ENCODE assay signal across 28 mouse cellular contexts in the genomic region with DNA sequence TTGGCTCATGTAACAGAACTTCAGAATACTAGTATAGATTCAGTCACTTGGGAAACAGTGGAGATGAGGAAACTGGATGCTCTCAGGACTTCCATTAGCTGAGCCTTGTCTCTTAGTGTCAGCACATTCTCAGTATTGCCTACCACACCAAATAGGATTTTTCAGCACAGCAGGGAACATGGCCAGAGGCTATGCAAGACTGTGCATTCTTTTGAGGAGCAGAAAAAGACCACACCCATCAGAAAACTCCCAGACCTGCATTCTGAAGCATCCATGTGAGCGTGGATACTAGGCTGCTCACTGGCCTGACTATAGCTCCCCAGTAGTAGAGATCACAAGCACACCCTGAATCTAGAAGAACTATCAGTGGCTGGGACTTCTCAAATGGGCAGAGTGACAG.
DNase-seq lines count a peak whose midpoint lies in the region; ATAC-seq and TF ChIP-seq lines count a peak whose summit lies in the region.
"Had no signal": no experiment of that assay in that cellular context is flagged by ENCODE, and none has a peak within 500 bp of the region (broad histone marks: within the 10 kb centered on the region; RNA-seq: fewer than 3 reads in every experiment).

No protein-coding gene starts in this region.

- no peak for TF ChIP-seq CTCF in kidney, adult 2 months (conservative IDR thresholded peaks at IDR 0.05; ENCODE audit: insufficient read depth, insufficient read length, low read depth, low read length)

- H3K4me1 ChIP-seq in embryonic facial prominence, embryonic 14.5 days (ENCODE audit: control insufficient read depth, insufficient read depth, low read length), result no peaks in the 10 kb centered on the region
- no peaks in the 10 kb centered on the region for H3K4me1 ChIP-seq in embryonic facial prominence, embryonic 10.5 days
- peaks cover 3% of the 10 kb centered on the region; the same call in 1 of the 2 replicates for H3K4me1 ChIP-seq in kidney, adult 2 months (ENCODE audit: control insufficient read depth, insufficient read depth, low read length)
- H3K4me1 ChIP-seq: embryonic facial prominence, embryonic 12.5 days; embryonic facial prominence, embryonic 15.5 days; forebrain, embryonic 10.5 days; forebrain, embryonic 12.5 days had no signal

- no peak for ATAC-seq in embryonic facial prominence, embryonic 14.5 days (ENCODE audit: low read depth)
- ATAC-seq: activated CD4-positive, CD25-positive, alpha-beta regulatory T cell, adult 4 months; CD4-positive, CD25-positive, alpha-beta regulatory T cell, adult 4 months; forebrain, embryonic 14.5 days; forebrain, embryonic 16.5 days; Patski had no signal

- TF ChIP-seq POLR2A in kidney, adult 2 months (IDR thresholded peaks at IDR 0.05; ENCODE audit: low read depth, low read length), result no peak

- no peaks in the 10 kb centered on the region for H3K27me3 ChIP-seq in embryonic facial prominence, embryonic 14.5 days (replicated peaks; ENCODE audit: control insufficient read depth, insufficient read depth, low read length)
- H3K27me3 ChIP-seq in embryonic facial prominence, embryonic 10.5 days (replicated peaks; ENCODE audit: low read depth, poor library complexity, severe bottlenecking), result no peaks in the 10 kb centered on the region
- no peaks in the 10 kb centered on the region for H3K27me3 ChIP-seq in kidney, adult 2 months (replicated peaks; ENCODE audit: control insufficient read depth, insufficient read depth, low read length)
- H3K27me3 ChIP-seq: CH12.LX; embryonic facial prominence, embryonic 12.5 days; embryonic facial prominence, embryonic 15.5 days; forebrain, embryonic 12.5 days; Patski had no signal

- no peak overlapping the region for H3K4me3 ChIP-seq in embryonic facial prominence, embryonic 14.5 days (ENCODE audit: low read depth, low read length)
- H3K4me3 ChIP-seq in embryonic facial prominence, embryonic 10.5 days, result no peak overlapping the region
- no peak overlapping the region for H3K4me3 ChIP-seq in kidney, adult 2 months (ENCODE audit: insufficient read depth, low read depth, low read length)
- H3K4me3 ChIP-seq: embryonic facial prominence, embryonic 12.5 days; embryonic facial prominence, embryonic 15.5 days; erythroblast, embryonic 14.5 days; forebrain, embryonic 10.5 days; forebrain, embryonic 12.5 days had no signal

- no peak overlapping the region for H3K27ac ChIP-seq in embryonic facial prominence, embryonic 14.5 days (replicated peaks; ENCODE audit: low read depth, low read length)
- no peak overlapping the region for H3K27ac ChIP-seq in embryonic facial prominence, embryonic 10.5 days (replicated peaks)
- H3K27ac ChIP-seq in kidney, adult 2 months (ENCODE audit: insufficient read depth, low read depth, low read length), result no peak overlapping the region
- H3K27ac ChIP-seq: embryonic facial prominence, embryonic 12.5 days; embryonic facial prominence, embryonic 15.5 days; forebrain, embryonic 10.5 days; forebrain, embryonic 12.5 days had no signal

- no peaks in the 10 kb centered on the region for H3K36me3 ChIP-seq in embryonic facial prominence, embryonic 14.5 days (ENCODE audit: control insufficient read depth, insufficient read depth, low read length)
- H3K36me3 ChIP-seq in embryonic facial prominence, embryonic 10.5 days (replicated peaks), result no peaks in the 10 kb centered on the region
- no peaks in the 10 kb centered on the region for H3K36me3 ChIP-seq in kidney, adult 2 months (ENCODE audit: control insufficient read depth, insufficient read depth, low read length)
- H3K36me3 ChIP-seq: embryonic facial prominence, embryonic 12.5 days; embryonic facial prominence, embryonic 15.5 days; forebrain, embryonic 10.5 days; forebrain, embryonic 12.5 days; G1E had no signal

- H3K4me2 ChIP-seq in embryonic facial prominence, embryonic 14.5 days (ENCODE audit: low read depth, low read length), result no peak overlapping the region
- H3K4me2 ChIP-seq: embryonic facial prominence, embryonic 12.5 days; embryonic facial prominence, embryonic 15.5 days; forebrain, embryonic 12.5 days had no signal

- DNase-seq in embryonic facial prominence, embryonic 14.5 days (ENCODE audit: low spot score), result peak; percentile 29
- no peak for DNase-seq in embryonic facial prominence, embryonic 10.5 days (ENCODE audit: low spot score)
- DNase-seq in R1 (ENCODE audit: low read depth, low spot score), result peak; percentile 90
- DNase-seq in mesoderm, embryonic 11.5 days (ENCODE audit: low read depth, low spot score), result peak; percentile 3
- DNase-seq in kidney, adult 2 months, result no peak
- DNase-seq in frontal cortex, postnatal 36 days (ENCODE audit: low spot score in 2 of 2), result no peak
- DNase-seq: adrenal gland, adult 8-10 months; adrenal gland, postnatal 14 days; adrenal gland, postnatal 36 days; B cell, adult 2 months; cerebellum, adult 11-12 months; cerebellum, adult 2 months; cerebellum, adult 9-10 months; cerebellum, postnatal 10 days; cerebellum, postnatal 36 days; embryo, embryonic 11 days had no signal

- H3K9ac ChIP-seq in embryonic facial prominence, embryonic 14.5 days (ENCODE audit: low read depth, low read length), result no peak overlapping the region
- H3K9ac ChIP-seq: embryonic facial prominence, embryonic 12.5 days; embryonic facial prominence, embryonic 15.5 days; forebrain, embryonic 12.5 days had no signal

- 60% methylated on average over 1 of the region's 1 CpGs for WGBS in embryonic facial prominence, embryonic 14.5 days
- WGBS in embryonic facial prominence, embryonic 10.5 days, result 68% methylated on average over 1 of the region's 1 CpGs
- WGBS in kidney, adult 2 months, result 80% methylated on average over 1 of the region's 1 CpGs

- no peaks in the 10 kb centered on the region for H3K9me3 ChIP-seq in embryonic facial prominence, embryonic 14.5 days (ENCODE audit: control insufficient read depth, low read length)
- H3K9me3 ChIP-seq in embryonic facial prominence, embryonic 10.5 days, result no peaks in the 10 kb centered on the region
- H3K9me3 ChIP-seq: embryonic facial prominence, embryonic 12.5 days; embryonic facial prominence, embryonic 15.5 days; forebrain, embryonic 10.5 days; forebrain, embryonic 12.5 days; G1E had no signal

Comparison
In these comparisons a context has a peak if more than half of its experiments do, and no peak if none do; other contexts are left out.
1. DNase-seq: peak in embryonic facial prominence, embryonic 14.5 days (single experiment), R1 (single experiment) and mesoderm, embryonic 11.5 days (single experiment); none in embryonic facial prominence, embryonic 10.5 days (single experiment), kidney, adult 2 months (single experiment) and frontal cortex, postnatal 36 days (0 of 2).